Mouse (Mus musculus) mature B cell (primary cell): ENCODE measurements at regions not wholly inside any gene's neighbourhood (a gene's known extent, or its start where the extent isn't known, plus 50 kb on each side); places are given as distances from the start of the nearest gene placed in this dataset.

Source experiments
- in situ Hi-C: fragments of 300-500 bp; cut with MboI; formaldehyde crosslinking; loops from 2 replicates; pipeline ENCODE4 v1.14.3; 2019

DNA sequence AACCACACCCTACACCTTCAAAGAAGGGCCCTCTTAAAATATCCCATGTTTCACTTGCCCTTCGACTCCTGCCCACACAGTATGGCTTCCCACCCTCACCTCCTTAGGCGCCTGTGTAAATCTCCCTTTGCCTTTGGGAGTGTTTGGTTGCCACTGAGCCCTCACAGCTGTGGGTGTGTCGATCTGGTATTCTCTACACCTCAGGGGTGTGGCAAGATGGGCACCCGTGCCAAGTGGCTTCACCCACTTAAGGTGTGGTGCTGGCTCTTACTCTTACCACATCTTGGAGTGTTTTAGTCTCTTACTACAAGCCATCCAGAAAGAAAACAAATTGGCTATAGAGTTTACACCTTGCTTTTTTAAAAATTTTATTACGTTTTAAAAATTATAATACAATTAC lies 205.3 kb upstream of the Prdm1 start:
- in situ Hi-C loops = no loop called here

DNA sequence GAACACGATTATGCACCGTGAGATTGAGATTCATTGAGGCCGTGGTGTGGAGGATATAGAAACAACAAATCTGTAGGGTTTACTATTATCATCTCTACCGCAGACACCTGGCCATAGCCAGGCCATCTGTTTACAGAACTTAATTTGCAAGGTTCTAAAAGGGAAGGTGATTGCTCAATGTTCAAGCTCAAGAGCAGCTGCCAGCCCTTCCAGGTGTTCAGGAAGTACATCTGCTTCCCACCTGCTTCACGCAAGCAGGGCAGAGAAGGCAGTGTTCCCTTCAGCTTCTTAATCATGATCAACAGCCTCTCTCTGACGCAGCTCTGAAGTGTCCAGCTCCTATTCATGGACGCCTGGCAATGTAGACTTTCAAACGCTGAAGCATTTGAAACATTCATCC lies 202.4 kb upstream of the Prdm1 start:
- in situ Hi-C loops = no loop called here

DNA sequence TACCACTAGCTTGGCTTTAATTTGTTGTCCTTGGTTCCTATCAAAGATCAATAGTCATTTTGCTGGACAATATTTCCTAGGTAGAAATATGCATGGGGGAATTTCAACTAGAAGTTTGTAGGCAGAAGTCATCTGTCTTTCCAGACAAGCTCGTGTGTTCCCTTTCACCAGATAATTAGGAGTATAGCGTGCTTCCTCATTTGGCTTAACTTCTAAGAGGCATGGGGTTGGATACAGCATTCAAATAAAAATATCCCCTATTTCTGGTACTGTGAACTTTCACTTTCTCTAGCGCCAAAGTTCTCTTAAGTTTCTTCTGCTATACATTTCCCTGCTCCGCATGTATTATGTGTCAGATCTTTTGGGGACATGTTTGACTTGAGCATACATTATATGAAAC lies 200.7 kb upstream of the Prdm1 start:
- in situ Hi-C loops = no loop called here

DNA sequence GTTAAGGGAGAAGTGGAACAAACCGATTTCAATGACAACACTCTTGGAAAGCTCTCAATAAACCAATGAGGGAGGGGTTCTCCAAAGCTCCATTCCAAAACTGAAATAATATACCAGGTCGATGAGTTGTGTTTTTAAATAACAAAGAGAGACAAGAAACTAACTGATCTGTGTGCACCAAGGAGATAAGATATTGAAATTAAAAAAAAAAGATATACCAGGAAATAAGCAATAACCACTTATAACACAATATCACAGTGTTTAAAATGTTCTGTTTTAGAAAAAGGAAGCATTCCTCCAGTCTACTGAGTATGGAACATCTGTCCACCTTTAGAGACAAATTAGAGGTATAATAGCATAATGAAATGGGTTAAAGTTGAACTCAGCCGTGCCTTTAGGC lies 196.3 kb upstream of the Prdm1 start:
- in situ Hi-C loops = no loop called here

DNA sequence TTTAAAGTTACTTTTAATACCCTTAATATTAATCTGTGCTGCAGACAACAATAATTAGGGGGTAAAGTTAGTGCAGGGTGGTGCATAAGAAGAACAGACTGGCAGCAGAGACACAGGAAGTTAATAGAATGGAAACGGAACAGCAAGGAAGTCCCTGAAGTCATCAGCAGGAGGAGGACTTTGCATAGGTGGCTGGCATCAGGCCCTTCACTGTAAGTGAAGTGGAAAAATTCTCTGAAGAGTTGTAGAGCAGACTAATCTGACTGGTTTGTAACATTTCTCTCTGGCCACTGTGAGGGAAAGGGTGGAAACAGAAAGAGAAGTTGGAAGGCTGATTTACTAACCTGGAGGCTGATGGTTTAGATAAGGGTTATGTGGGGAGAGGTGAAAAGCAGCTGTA lies 195.5 kb upstream of the Prdm1 start:
- in situ Hi-C loops = no loop called here

DNA sequence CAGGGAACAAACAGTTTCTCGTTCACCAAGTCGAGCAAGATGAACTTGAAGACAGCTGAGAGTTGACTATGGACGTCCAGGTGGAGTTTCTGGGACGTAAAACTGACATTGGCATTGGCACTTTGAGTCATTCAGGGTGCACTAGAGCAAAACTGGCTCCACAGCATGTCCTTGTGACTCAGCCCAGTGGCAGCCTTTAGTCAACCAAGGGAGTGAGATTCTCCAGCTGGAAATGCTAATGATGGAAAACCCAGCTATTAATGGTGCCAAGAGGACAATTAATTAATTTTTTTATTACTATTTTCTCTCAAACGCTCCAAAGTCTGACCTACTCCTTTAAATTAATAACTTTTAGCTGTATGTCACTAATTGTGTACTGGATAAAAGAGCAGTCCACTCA lies 195.0 kb upstream of the Prdm1 start:
- in situ Hi-C loops = no loop called here

DNA sequence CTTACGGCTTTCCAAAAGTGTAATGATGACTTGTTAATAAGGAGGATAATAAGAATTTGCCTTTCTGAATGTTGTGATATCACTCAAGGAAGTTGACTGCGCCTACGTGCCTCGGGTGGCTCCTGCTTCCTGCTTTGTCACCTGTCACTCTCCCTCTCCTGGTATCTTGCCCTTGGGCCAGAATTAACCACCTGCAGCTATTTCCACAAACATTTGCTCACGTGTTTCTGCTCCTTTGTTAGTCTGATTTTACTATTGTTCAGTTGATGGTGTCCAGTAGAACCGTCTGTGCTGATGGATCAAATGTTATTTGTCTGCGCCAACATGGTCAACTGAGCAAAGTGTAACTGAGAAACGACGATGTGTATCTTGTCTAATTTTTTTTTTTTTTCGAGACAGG lies 193.4 kb upstream of the Prdm1 start:
- in situ Hi-C loops = no loop called here

DNA sequence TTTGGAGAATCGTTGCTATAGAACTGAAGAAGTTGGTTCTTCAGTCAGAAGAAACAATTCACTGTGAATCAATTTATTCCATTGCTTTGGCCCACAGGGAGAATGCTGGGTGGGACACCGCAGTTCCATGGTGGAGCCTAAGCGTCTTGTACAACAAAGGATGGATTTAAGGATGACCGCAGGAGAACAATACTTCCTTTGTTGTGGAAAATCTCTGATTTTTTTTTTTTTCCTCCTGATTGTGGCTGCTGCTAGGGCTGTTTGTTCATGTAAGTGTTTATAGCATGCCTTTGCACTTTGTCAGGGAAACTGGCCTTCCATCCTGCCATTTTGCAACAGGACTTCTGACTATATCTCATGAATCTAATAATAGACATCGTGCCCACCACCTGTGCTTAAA lies 188.3 kb upstream of the Prdm1 start:
- in situ Hi-C loops = no loop called here

DNA sequence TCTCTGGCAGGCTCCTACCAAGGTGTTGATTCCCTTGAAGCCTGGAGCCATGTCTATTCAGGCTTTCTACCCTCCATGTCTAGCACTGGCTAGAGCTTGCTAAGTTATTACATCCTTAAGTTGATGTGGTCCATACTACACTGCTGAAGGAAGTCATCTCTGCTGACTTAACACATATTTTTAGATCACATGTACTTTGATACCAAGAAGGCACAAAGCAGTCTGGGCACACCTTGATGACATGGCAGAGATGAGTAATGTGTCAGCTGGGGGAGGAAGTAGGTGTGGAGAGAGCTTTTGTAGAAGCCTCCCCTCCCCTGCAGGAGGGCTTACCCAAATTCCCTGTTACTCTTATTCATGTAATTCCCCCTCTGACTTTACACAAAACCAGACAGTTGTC lies 187.6 kb upstream of the Prdm1 start:
- in situ Hi-C loops = no loop called here

DNA sequence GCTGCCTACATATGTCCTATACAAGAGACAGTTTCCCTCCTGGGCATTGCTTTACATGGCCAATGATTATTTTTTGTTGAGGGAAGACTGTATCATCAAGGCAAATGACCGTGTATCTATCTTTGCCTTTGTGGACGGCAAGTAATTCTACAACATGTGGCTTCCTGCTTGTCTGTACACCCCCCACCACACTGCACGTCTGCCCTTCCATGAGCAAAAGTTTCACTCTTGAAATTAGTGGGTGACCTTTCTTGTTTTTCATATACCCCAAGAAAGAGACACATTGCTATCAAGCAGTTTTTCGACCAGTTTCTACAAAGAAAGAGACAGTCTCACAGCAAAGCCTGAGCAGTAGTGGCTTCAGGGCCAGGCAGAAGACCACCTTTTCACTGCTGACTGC lies 180.5 kb upstream of the Prdm1 start:
- in situ Hi-C loops = no loop called here

DNA sequence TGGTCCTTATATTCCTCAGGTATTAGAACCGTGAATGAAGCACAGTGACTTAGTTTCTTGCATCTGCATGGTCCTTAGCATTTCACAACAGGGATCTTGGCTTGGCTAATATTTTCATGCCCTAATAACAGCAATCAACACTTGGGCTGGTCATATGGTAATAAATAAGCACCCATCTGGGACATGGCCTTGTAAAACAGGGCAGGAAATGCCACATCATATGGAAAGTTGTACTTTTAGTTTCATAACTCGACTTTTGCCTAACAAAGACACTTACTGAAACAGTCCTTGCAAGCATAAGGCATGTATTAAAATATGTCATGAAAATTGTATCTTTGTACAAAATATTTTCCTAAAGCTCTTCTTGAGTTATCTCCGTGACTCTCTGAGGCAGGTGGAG lies 175.8 kb upstream of the Prdm1 start:
- in situ Hi-C loops = no loop called here

DNA sequence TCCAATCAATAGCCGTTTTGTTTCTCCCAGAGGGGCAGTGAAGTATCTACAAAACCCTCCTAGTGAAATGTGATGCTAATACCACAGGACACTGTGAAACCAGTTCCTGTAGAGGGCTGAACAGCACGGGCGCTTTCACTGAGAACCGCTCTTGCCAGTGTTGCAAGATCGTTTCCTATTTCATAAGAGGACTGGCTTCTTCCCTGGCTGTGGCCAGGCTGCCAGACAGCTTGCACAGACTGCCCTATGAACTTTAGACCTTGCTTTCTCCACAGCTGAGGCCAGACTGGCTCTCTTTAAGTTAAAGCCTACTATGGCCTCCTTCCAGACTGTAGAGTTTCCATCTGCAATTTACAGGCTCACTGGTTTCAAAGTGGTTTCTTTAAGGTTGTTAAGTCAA lies 173.8 kb upstream of the Prdm1 start:
- in situ Hi-C loops = no loop called here

DNA sequence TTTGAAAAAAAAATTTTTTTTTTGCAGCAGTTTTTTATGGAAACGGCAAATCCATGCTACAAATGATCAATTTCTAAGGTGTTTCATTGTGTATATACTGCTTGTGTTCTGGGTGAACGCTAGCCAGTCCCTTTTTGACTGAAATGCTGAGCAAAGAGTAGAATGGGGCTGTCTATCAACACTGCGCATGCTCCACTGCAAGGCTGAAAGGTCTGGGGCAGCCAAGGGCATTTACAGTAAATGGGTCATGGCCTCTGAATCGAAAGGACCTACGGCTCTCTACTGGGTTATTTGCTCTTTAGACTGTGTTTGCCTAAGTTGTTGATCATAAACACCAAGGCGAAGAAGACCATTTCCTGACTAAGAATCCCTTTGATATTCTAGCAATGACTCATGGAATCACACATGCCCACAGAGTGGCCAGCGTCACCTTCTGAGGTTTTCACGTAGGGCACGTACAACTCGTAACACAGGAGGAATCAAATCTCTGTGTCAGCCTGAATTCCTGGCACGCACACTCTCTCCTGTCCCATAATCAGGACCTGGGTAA lies 171.8 kb upstream of the Prdm1 start:
- in situ Hi-C loops = no loop called here

DNA sequence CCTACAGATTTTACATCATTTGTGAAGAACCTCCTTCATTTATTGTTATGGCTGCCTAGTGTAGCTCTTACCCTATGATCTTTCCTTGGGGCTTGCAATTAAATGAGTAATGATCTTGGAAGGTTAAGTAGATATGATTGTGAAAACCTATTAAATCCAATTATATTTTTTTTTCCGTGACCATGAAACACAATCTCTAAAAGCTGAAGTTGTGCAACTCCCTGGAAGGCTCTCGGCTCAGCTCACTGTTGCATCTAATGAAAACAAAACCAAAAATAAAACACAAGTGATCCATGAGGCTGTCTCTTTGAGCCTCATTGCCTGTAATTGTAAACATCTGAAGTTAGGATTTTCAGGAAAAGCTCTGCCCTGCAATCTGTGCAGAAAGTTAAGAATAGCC lies 169.7 kb upstream of the Prdm1 start:
- in situ Hi-C loops = no loop called here

DNA sequence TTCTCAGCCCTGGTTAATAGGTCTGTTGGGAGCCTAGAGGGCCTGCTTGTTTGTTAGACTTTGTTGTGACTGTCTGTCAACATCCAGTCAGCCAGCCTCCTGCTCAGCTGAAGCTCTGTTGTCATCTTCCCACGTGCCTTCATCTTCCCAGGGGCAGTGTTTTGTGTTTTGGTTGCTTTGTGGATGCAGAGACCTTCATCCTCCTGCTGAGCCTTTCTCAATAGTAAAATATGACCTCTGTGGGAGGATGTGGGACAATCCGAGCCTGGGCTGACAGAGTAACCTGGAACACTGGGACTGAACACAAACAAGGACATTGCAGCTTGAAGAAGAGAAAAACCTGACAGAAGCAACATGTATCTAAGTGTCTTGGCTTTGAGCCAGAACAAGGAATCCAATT lies 168.7 kb upstream of the Prdm1 start:
- in situ Hi-C loops = no loop called here

DNA sequence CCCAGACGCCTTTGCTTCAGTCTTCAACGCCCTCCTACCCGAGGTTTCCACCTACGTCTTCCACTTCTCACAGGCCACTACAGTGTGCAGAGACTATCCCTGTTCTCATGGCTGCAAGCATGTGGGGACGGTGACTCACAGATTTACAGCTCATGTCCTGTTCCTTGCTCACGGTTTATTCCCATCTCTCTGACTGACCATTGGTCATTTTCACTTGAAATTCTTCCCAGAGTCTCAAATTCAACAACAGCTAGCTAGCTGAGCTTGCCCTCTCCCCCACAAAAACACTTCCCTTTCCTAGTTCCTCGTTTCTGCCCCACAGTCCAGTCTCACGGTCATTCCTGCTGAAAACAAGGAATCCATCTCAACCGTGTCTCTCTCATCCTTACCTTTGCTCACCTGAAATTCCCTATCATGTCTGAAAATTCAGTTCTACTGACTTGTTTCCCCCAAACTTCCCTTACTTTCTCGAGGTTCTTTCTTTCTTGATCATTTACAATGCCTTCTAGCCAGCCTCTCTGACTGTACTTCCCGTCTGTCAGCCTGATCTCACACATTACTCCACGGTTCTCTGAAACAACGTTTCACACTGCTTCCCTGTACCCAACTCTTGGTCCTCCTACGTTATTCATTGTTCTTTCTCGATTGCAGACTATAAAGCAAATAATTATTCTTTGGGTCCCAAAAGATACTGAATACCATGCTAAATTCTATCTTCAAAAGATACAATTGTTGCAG lies 163.5 kb upstream of the Prdm1 start:
- in situ Hi-C loops = no loop called here

DNA sequence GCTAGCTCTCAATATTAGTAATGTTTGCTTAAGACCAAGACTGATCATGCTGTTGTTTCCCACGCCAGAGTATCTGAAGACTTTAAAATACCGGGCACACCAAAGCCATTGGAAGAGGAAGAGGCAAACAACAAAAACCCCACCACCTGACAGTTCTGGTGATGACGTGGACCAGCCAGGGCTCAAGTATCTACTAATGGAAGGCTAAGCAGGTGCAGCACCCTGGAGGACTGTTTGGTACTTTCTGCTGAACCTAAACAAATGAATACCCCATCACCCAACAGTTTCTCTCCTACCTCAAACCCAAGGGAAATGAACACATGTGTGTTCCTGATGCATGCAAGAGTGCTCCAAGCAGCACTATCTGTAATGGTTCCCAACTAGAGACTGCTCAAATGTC lies 160.3 kb upstream of the Prdm1 start:
- in situ Hi-C loops = no loop called here

DNA sequence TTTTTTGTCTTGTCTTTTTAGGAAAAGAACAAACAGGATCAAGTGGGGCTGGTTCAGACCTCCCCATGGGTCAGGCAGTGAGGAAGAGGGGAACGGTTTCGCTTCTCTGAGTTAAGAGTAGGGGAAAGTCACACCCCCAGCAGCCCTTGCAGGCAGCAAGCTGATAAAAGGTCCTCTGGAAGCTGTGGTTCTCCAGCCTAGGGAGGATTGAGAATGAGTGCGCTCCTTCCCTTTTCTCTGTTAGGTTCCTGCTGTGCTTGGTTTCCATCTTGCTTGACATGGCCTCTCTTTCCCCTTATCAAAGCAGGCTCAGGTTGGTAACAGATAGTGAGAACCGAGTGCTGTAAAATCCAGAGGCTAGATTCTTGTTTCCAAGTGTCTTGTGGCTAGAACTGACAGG lies 157.8 kb upstream of the Prdm1 start:
- in situ Hi-C loops = no loop called here

DNA sequence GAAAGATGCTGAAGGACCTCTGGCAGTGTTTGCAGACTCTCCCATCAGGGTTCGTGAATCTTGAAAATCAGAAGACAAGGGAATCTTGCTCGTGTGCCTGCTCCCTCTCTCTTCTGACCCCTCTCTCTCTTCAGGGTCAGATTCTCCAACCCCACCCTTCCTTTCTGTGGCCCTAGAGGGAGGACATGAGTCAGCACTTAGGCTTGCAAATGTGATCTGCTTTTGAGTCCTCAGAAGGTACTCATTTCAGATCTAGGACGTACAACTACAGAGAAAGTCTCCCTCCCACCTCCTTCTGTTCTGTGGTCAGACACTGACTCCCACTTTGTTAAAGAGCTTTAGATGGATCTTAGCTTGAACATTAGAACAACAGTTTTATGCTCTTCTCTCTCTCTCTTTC lies 156.9 kb upstream of the Prdm1 start:
- in situ Hi-C loops = no loop called here

DNA sequence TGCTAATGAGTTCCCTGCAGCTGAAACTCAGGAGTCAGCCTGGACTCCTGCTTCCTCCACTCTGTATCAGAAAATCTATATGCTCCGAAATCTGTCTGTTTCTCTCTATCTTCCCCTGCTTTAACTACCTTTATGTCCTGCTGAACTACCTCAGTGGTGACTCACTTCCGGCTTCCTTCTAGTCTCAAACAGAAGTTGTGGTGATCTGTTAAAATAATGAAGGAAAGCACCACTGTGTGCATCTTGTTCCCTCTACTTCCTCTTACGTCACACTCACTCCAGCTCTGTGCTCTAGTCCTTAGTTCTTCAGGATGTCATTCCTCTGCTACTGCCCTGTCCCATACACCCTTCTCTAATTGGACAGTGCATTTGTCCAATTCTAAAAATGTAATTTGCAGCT lies 148.2 kb upstream of the Prdm1 start:
- in situ Hi-C loops = no loop called here

DNA sequence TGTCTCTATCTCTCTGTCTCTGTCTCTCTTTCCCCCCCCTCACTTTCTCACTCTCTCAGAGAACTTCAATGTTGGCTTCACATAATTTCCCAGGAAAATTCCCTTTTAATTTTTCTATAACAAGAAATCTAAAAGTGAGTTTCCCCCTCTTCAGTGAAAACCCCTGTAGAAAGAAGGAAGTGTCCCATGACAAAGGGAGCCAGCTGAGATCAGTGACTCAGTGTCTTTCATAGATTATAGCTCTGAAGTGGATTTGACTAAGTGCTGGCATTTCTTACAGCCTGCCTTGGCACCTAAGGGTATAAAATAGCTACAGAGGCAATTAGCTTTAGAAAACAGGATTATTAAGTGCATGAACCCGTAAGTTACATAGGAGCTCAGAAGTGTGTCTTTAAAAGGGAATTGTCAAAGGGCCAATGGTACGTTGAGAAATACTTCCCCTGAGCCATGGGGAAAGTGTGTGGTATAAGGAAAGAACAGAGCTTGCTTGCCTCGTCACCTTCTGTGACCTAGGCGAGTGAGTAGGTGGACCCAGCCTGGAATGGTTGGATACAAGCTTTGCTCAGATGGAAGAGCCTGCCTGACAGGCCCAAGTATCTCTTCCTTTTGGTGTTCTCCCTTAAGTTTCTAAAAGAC lies 137.3 kb upstream of the Prdm1 start:
- in situ Hi-C loops = no loop called here

DNA sequence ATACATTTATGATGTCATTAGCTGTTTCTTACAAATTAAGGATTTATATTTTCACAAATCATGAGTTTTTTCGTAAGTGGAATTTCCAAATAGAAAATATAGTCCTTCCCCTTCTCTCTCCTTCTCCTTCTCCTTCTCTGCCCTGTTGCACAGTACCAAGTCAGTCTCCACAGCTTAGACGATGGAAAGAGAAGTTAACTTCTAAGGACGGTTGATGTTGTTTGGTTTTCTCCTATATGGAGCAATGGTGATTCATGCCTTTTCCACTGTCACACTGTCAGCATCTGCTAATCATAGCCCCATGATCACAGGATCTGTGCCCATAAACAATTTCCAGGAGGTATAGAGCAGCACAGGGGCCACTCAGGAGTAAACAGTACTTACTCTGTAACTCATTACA lies 131.2 kb upstream of the Prdm1 start:
- in situ Hi-C loops = no loop called here

DNA sequence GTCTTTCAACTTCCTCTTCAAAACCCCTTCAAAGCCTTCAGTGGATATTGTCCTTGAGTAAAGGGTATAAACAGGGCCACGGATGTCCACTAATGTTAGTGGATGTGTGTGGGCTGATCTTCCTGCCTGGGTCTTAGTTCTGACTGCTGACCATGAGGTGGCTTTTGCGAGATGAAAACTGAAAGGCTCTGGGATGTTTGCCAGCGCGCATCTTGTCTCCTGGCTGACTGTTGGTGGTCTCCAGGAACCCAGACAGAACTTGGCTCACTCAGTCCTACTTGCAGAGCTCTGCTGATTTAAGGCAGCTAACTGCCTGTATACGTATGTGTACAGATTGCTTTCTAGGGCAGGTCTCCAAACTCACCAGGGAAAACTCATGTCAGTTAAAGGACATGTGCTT lies 125.5 kb upstream of the Prdm1 start:
- in situ Hi-C loops = no loop called here

DNA sequence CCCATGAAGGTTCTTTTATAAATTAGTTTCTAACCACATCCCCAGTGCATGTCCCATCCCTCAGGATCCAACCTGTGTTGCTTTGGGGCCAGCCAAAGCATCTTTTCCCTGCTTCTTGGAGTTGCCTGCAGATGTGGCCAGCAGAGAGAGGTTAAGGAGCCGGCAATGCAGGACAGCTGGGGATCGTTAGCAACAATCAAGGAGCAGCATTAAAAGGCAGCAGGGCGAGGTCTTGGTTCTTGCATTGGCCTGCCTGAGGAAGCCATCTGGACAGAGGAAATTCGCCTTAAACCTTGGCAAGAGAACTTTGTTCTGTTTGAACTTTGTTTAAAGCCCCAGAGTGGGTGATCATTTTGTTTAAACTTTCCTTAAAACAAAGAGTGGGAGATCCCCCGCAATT lies 118.7 kb upstream of the Prdm1 start:
- in situ Hi-C loops = no loop called here
